Mouse (Mus musculus): ENCODE measurements at regions not wholly inside any gene's neighbourhood (a gene's known extent, or its start where the extent isn't known, plus 50 kb on each side); places are given as distances from the start of the nearest gene placed in this dataset.

GRCm38 (mm10) chr6:26015388-26015787, 206.3 kb upstream of the Pot1a start:
- no peak for TF ChIP-seq CTCF (IDR thresholded peaks at IDR 0.05; ENCODE audit: control insufficient read depth, insufficient read depth, insufficient replicate concordance, low read depth, low read length)
- no peak for TF ChIP-seq POLR2A (IDR thresholded peaks at IDR 0.05; ENCODE audit: control insufficient read depth, low read depth, low read length)
